Mouse (Mus musculus) ovary, postnatal 10 days (tissue): ENCODE data around the gene LTO1.
"Not testable (repeated sequence)": the region's sequence is repeated elsewhere in the genome, so short reads cannot be mapped to it uniquely, and the experiment has no call there.

Source experiments
- DNase-seq: peaks from one replicate; pipeline ENCODE4 v3.0.0; 2022; ENCODE audit warnings: low spot score

Gene LTO1

DNA sequence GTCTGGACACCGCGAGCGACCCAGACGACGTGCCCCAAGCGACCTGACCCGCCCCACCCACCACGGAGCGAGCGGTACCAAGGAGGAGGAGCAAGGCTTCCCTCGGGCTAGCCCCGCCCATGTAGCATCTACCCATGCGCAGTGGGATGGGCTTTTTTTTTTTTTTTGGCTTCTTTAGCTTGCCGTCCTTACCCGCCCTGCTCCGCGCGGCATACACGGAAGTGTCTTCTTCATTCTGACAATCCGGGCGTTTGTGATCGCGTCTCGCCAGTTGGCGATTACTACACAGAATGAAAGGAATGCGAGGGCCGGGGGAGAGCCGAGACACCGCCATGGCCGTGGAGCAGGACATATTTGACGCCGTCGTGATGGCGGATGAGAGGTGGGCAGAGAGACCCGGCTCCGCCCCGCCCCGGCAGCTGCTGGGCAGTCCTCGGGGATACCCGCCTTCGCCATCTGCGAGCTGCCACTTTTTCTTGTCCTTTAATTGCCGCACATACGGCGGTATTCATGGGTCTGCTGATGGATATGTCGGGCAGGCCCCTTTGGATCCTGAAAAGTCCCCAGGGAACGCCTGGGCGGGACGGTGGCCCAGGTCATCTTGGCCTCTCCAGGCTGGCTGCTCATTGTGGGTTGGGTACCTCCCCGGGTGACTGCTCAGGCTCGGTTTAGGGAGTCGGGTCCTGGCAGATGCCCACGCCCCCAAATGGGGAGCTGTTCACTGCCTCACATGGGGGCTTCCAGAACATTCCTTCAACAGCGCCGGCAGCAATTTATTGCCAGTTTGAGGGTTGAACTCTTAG is at the start of gene LTO1:
Gene LTO1, plus strand, starts transcription at position 153 of the 803 bp plus-strand sequence.
- DNase-seq: peak; percentile 75

- no peak for DNase-seq
These were observed 47.7 kb upstream of the LTO1 start for GRCm38 (mm10) chr7:144867161-144867560.

GRCm38 (mm10) chr7:144867602-144868001 is 47.3 kb upstream of the LTO1 start:
- no peak for DNase-seq

- no peak for DNase-seq
These were observed 42.5 kb upstream of the LTO1 start for GRCm38 (mm10) chr7:144872420-144872819.

GRCm38 (mm10) chr7:144873160-144873559 is 41.7 kb upstream of the LTO1 start:
- DNase-seq: no peak

DNA sequence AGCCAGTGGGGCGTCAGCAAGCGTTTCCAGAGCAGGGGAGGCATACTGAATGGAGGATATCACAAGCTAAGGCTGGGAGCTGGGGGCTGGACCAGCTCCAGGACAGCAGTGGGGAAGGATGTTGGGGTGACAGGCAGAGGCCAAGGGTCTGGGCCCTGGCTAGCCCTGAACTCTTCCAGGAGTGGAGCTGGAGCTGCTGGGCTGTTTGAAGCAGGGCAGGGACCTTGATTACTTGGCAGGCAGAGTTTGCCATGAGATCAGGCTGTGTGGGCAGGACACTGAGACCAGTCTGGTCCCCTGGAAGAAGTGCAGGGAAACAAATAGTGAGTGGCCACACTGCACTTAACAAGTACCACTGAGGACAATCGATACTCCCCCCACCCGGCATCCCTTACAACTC is 40.7 kb upstream of the LTO1 start:
- DNase-seq: no peak

GRCm38 (mm10) chr7:144878401-144878800 is 36.5 kb upstream of the LTO1 start:
- DNase-seq: no peak

DNA sequence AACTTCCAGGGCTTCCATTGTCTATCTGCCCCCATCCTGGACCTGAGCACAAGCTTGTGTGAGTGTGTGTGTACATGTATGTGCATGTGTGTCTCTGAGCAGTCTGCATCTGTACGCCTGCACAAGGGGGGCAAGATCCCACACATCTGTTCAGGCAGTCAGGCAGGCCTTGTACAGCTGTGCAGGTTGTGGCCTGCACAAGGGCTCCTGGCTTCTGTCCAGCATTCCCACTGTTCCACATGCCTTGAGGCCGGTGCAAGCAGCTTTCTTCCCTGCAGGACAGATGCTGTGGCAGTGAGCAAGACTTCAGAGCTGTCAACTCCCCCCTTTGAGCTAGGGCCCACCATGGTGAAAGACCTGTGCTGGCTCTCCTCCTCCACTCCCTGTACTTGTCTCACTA is 31.8 kb upstream of the LTO1 start:
- DNase-seq: no peak

- DNase-seq: no peak
These were observed 27.2 kb upstream of the LTO1 start for GRCm38 (mm10) chr7:144887672-144888071.

DNA sequence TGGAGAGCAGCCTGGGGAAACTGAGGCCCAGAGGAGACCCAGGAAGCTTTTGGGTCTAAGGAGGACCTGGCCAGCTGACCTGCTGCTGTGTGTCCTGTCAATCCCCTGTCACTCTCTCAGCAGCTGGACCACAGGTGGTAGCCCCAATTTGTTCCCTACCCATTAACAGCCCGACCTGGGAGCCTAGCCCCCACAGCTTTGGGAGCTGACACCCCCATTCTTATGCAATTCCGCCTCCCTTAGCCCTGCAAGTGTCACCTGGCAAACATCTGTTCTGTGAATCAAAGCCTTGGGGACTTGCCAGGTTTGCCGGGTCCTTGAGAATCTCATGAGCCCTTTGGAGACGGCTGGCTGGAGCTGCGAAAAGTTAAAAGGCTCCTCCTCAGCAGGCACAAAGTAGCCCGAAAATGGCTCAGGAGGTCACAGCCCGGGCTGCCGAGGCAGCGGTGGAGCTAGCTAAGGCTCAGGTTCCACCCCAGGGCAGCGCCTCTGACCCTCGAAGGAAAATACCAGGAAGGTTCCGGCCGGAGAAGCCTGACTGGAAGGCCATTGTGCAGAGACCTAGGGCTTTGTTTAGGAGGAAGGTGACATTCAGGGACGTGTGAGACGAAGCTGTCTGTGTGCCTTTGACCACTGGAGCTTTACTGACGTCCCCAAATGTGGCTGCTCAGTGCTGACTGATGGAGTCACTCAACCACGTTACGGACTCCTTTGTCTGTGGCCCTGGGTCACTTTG is 26.2 kb upstream of the LTO1 start:
- DNase-seq: no peak

GRCm38 (mm10) chr7:144890661-144891060 is 24.2 kb upstream of the LTO1 start:
- not testable (repeated sequence) for DNase-seq

GRCm38 (mm10) chr7:144891863-144892262 is 23.0 kb upstream of the LTO1 start:
- DNase-seq: no peak

DNA sequence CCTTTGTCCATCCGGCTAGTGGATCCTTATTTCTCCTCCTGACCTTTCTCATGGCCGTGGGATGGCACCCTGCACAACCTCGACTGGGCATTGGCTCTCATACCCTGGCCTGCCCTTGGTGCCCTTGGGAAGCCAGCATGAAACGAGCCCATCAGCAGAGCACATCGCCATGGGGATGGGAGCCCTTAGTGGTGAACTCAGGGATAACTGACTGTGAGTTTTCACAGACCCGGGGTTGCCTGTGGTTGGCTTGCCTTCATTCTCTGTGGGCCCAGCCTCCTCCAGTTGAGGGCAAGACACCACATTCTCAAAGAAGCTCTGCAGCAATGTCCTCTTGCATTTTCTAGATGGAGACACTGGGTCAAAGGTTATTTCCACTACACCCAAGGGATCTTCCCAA is 22.6 kb upstream of the LTO1 start:
- no peak for DNase-seq

DNA sequence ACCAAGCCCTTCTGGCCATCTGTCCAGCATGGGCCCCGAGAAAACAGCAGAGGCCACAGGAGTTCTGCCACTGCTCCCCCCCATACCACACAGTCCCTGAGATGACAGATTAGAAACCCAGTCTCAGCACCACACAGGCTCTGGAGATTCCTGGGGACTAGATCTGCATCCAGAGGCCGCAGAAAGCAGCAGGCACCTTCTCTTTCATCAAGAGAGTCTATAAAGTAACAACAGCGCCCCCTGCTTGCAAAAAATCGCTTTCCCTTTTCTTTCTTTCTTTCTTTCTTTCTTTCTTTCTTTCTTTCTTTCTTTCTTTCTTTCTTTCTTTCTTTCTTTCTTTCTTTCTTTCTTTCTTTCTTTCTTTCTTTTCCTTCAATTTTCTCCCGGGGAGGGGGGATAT is 20.7 kb upstream of the LTO1 start:
- DNase-seq: no peak

DNA sequence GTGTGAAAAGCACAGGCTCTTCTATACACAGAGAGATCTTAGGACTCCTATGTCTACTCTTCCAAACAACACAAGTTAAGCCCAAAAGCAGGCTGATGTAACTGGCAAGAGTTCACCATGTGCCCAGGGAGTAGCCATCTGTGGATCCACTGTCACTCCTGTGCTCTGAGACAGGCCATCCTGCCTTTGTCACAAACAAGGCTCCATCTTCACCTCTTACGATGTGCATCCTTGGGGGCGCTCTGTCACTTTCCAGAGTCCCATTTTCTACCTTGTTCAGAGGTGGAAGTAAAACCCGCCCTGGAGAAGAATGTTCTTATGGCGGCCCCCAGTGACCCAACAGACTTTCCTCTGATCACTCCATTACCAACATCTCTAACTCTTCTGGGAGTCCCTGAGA is 20.2 kb upstream of the LTO1 start:
- no peak for DNase-seq

DNA sequence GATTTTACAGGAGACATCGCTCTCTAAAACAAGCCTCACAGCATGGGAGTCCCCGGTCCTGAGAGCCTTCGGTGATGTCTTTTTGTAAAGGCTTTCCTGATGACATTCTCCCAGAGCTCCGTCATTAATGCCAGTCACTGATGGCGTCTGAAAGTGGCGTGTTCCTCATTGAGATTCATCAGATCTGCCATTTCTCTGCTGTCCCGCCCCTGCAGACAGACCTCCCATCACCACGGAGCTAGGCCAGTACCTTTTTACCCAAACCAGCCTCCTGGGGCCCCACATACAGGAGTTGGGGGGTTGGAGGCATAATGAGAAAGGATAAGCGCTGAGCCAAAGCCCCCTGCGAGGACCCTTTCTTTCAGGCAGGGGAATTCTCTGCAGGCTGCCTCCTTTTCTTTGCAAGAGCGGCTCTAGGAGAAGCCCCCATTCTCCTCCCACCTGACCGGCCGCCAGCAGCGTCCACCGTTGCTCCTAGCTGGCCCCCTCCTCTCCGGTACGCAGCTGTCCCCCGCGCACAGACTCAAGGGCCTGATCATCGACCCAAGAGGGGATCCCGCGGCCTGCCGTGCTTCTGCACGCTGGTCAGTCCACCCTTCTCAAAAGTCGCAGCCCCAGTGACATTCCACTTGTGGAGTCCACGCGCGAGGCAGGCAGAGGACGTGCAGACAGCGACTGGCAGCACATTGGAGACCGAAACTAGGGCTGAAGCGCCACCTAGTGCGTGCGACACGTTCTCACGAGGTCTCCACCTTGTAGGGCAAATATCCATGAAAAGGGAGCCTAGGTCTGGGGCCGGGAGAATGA is 19.4 kb upstream of the LTO1 start:
- peak; percentile 27 for DNase-seq

GRCm38 (mm10) chr7:144896294-144897218 is 18.3 kb upstream of the LTO1 start, which contains the start of gene Fgf15:
Fgf15 (plus strand) TSS chr7:144896531.
- DNase-seq: no peak

- no peak for DNase-seq
These were observed 16.4 kb upstream of the LTO1 start for GRCm38 (mm10) chr7:144898506-144898905.

GRCm38 (mm10) chr7:144905514-144905913 is 9.4 kb upstream of the LTO1 start:
- DNase-seq: not testable (repeated sequence)

DNA sequence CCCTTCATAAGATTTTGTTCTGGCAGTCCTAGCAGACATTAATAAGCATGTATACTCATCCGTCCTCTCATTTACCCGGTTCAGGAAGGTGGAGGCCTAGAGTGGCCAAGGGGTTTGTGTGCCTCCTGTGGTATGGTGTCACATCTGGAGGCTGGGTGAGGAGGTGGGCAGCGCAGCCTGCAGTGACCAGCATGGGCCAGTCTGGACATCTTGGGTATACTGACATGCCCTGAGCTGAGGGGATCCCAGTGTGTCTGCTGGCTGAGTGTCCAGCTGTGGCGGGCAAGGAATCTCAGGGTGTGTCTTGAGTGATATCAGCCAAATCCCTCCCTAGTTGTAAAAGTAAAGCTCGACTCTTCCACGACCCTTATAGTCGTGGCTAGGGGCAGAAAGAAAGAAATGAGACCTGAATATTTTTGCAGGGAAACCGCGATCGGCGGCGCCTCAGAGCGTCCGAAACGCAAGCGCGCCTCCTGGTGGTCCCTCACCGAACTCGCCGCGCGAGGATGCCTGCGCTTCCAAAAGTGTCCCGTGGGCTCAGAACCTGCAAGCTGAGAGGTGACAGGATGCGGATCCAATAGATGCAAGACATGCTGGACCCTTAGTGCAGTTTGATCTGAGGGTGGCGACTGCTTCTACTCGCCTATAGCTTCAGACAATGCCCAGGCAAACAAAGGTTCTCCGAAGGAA is 8.0 kb upstream of the LTO1 start:
- DNase-seq: no peak

DNA sequence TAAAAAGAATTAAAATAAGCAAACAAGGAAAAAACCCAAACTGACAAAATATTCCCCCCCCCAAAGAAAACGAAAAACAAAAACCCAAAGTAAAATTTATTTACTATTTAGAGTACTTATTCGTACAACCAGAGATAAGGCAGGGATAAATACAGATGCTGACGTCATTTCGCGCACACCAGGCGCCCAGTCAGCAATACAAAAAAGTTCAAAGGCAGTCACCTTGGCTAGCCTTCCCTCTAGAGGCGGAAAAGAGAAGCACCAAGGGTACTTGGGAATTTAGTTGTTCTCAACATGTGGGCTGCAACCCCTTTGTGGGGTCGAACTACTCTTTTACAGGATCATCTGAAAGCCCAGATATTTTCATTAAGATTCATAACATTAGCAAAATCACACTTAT is 7.1 kb upstream of the LTO1 start:
- DNase-seq: no peak
